Mouse (Mus musculus) layer of hippocampus, postnatal 10 days (tissue): ENCODE results near the gene Cited2. TPM values are rescaled to one million over a fixed set of nuclear protein-coding genes. Genes with fewer than 3 reads are reported as not detected.

Experiments
- total RNA-seq, 2 experiments: library from RNA; stranded (reverse); gene quantifications; 2 replicates each; pipeline ENCODE4 v1.2.3; 2021

Gene Cited2
- total RNA-seq, 2 experiments from 2014 or later: 27.5 to 37.9 TPM

Other genes starting within 250 kb of the Cited2 start
- gene Txlnb, start 73.0 kb downstream of the Cited2 start, total RNA-seq: under 1 TPM; 0.21 to 0.31 TPM
- gene Heca, start 224.8 kb downstream of the Cited2 start, total RNA-seq: 10 to 100 TPM; 36.5 to 39.8 TPM